Mouse (Mus musculus) neutrophil, adult 5-6 weeks (primary cell): Measurements from ENCODE around the gene Nell2. TPM values are rescaled to one million over a fixed set of nuclear protein-coding genes. Genes with fewer than 3 reads are reported as not detected.
"Not testable (repeated sequence)": the region's sequence is repeated elsewhere in the genome, so short reads cannot be mapped to it uniquely, and the experiment has no call there.

Source experiments
- ATAC-seq: fragments of 151-379, 151-347 bp; 2 replicates; pipeline ENCODE4 v1.8.0; 2017; ENCODE audit warnings: mild to moderate bottlenecking, moderate TSS enrichment; ENCODE audit not compliant: insufficient number of reproducible peaks, poor library complexity, low FRiP score, severe bottlenecking; ENCODE audit errors: extremely low read depth
- total RNA-seq: library from RNA; stranded (forward); fragments of 200-1000 nt; gene quantifications from 2 replicates; pipeline ENCODE4 v1.2.3, GENCODE M21; 2017

The Nell2 gene
- total RNA-seq, result not detected in 2 replicates

GRCm38 (mm10) chr15:95527948-95528861, at the start of gene Nell2:
Nell2 (minus strand) TSS chr15:95528559.
- ATAC-seq, result no peak

GRCm38 (mm10) chr15:95574661-95575060, 46.3 kb upstream of the Nell2 start:
- no peak for ATAC-seq

GRCm38 (mm10) chr15:95569606-95570005, 41.2 kb upstream of the Nell2 start:
- no peak for ATAC-seq

- no peak for ATAC-seq
Observed at GRCm38 (mm10) chr15:95565160-95565559, 36.8 kb upstream of the Nell2 start.

GRCm38 (mm10) chr15:95561303-95561702, 32.9 kb upstream of the Nell2 start:
- no peak for ATAC-seq

GRCm38 (mm10) chr15:95550011-95550410, 21.7 kb upstream of the Nell2 start:
- ATAC-seq, result no peak

- no peak for ATAC-seq
Observed at GRCm38 (mm10) chr15:95542632-95543031, 14.3 kb upstream of the Nell2 start.

- no peak for ATAC-seq
Observed at GRCm38 (mm10) chr15:95536724-95537123, 8.4 kb upstream of the Nell2 start.

GRCm38 (mm10) chr15:95536230-95536629, 7.9 kb upstream of the Nell2 start:
- ATAC-seq, result no peak

- ATAC-seq, result no peak
Observed at GRCm38 (mm10) chr15:95534644-95535043, 6.3 kb upstream of the Nell2 start.

- no peak for ATAC-seq
Observed at GRCm38 (mm10) chr15:95527461-95527947, 855 bp downstream of the Nell2 start.

GRCm38 (mm10) chr15:95526626-95527411, 1.5 kb downstream of the Nell2 start:
- ATAC-seq, result no peak

- no peak for ATAC-seq
Observed at GRCm38 (mm10) chr15:95525997-95526396, 2.4 kb downstream of the Nell2 start.

- no peak for ATAC-seq
Observed at GRCm38 (mm10) chr15:95518204-95518603, 10.2 kb downstream of the Nell2 start.

GRCm38 (mm10) chr15:95513306-95513705, 15.1 kb downstream of the Nell2 start:
- not testable (repeated sequence) for ATAC-seq

- no peak for ATAC-seq
Observed at GRCm38 (mm10) chr15:95495666-95496065, 32.7 kb downstream of the Nell2 start.

- no peak for ATAC-seq
Observed at GRCm38 (mm10) chr15:95495193-95495592, 33.2 kb downstream of the Nell2 start.

GRCm38 (mm10) chr15:95492201-95492600, 36.2 kb downstream of the Nell2 start:
- no peak for ATAC-seq

GRCm38 (mm10) chr15:95489174-95489573, 39.2 kb downstream of the Nell2 start:
- no peak for ATAC-seq

GRCm38 (mm10) chr15:95487961-95488360, 40.4 kb downstream of the Nell2 start:
- no peak for ATAC-seq
